Mouse (Mus musculus) lung, postnatal 0 days (tissue): ENCODE data around the gene Fam161a.

Experiments
- CTCF ChIP-seq: IDR thresholded peaks from 2 replicates; pipeline ENCODE4 v1.5.1; 2016; ENCODE audit warnings: antibody characterized with exemption, mild to moderate bottlenecking
- EP300 ChIP-seq: IDR thresholded peaks from 2 replicates; pipeline ENCODE4 v1.6.1; 2016; ENCODE audit warnings: antibody characterized with exemption, mild to moderate bottlenecking, control low read depth

DNA sequence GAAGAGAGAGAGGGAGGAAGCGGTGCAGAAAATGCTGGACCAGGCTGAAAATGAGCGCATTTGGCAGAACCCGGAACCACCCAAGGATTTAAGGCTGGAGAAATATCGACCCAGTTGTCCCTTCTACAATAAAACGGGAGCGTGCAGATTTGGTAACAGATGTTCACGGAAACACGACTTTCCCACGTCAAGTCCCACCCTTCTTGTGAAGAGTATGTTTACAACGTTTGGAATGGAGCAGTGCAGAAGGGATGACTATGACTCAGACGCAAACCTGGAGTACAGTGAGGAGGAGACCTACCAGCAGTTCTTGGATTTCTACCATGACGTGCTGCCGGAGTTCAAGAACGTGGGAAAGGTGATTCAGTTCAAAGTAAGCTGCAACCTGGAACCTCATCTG lies 33.7 kb upstream of the Fam161a start:
- TF ChIP-seq CTCF (no peak), EP300 (no peak)
